Mouse (Mus musculus) c-Kit-positive CD71-negative TER-119-negative erythroid progenitor cells, embryonic 14.5 days (primary cell): ENCODE data around the gene Ccl19.
"Not testable (repeated sequence)": the region's sequence is repeated elsewhere in the genome, so short reads cannot be mapped to it uniquely, and the experiment has no call there.

ENCODE experiments used
- DNase-seq: peaks from one replicate; pipeline ENCODE4 v3.0.0-alpha.2; 2013; ENCODE audit warnings: low read depth

The Ccl19 gene

GRCm38 (mm10) chr4:42756477-42756876 is at the start of gene Ccl19:
Gene Ccl19 (minus strand): TSS chr4:42756577.
- DNase-seq: not testable (repeated sequence)

DNA sequence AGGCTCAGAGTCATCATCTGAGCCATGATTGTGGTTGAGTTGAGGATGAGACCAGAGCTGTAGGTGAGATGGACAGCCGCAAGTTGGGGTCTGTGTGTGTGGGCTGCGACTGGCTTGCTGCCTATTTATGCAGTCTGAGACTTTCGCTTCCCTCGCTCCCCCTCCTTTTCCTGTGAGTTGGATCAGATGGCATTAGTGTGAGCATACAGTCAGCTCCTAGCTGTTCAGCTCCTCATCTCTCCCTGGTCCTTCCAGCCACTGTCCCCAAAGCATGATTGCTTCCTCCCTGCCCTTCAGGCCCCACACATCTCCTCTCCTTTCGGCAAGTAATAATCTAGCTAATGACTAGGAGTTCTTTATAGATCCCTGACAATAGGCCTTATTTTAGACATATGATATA is 17.5 kb upstream of the Ccl19 start, which contains the start of gene Ccl21a:
Gene Ccl21a (minus strand): TSS at position 101 of the 400 bp plus-strand sequence.
- not testable (repeated sequence) for DNase-seq

GRCm38 (mm10) chr4:42735245-42735644 is 21.1 kb downstream of the Ccl19 start, which contains the start of gene 4930578G10Rik:
Gene 4930578G10Rik (plus strand): TSS chr4:42735545.
- DNase-seq: not testable (repeated sequence)
